Mouse (Mus musculus): ENCODE results near the gene Abtb2.

- TF ChIP-seq POLR2A (IDR thresholded peaks at IDR 0.05; ENCODE audit: control insufficient read depth in 1 of 2, insufficient read depth in 1 of 2, low read depth in 1 of 2, low read length in 2 of 2, poor library complexity in 1 of 2): no peak
- no peak for TF ChIP-seq CTCF (IDR thresholded peaks at IDR 0.05 in 2 of 3, conservative IDR thresholded peaks at IDR 0.05 in 1 of 3; ENCODE audit: control insufficient read depth in 1 of 3, insufficient read depth in 1 of 3, low read depth in 2 of 3, low read length in 3 of 3, poor library complexity in 1 of 3, severe bottlenecking in 1 of 3)
- no peak for TF ChIP-seq E2F4 (IDR thresholded peaks at IDR 0.05; ENCODE audit: borderline replicate concordance, low read depth, low read length)
- no peak for TF ChIP-seq EP300 (IDR thresholded peaks at IDR 0.05; ENCODE audit: low read depth in 1 of 2, low read length in 2 of 2)
- TF ChIP-seq MAZ (IDR thresholded peaks at IDR 0.05; ENCODE audit: low read depth, low read length): no peak
- TF ChIP-seq ZMIZ1 (IDR thresholded peaks at IDR 0.05; ENCODE audit: low read depth, low read length): no peak
- TF ChIP-seq USF1 (IDR thresholded peaks at IDR 0.05; ENCODE audit: low read depth, low read length): no peak
- TF ChIP-seq POLR2AphosphoS5 (IDR thresholded peaks at IDR 0.05; ENCODE audit: borderline replicate concordance, low read depth, low read length): no peak
- TF ChIP-seq POLR2AphosphoS2 (IDR thresholded peaks at IDR 0.05; ENCODE audit: low read length): no peak
These were observed 104.2 kb downstream of the Abtb2 start for GRCm38 (mm10) chr2:103670276-103670680.

All from MEL (cell line).